Mouse (Mus musculus): ENCODE data around the gene Orm2. TPM values are rescaled to one million over a fixed set of nuclear protein-coding genes. Genes with fewer than 3 reads are reported as not detected.

The Orm2 gene
- polyA plus RNA-seq, 1 experiment from 2014 or later, result not detected

DNA sequence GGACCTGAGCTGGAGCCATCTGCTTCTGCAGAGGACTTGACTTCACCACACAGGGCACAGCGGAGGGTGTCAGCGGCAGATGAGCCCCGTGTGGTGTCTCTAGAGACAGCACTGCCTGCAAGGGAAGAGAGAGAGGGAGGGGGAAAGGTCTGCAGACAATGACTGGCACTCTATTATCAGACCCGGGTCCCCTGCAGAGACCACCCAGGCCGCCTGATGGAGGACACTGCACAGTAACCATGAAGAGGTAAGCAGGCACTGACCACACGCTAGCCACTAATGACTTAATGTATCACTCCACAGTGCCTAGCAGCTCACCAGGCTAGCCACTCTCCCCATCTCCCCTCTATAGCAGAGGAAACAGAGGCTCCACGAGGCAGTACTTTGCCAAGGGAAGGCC is 8.6 kb downstream of the Orm2 start:
- H3K4me2 ChIP-seq, result no peak overlapping the region
- H3K9ac ChIP-seq (ENCODE audit: low read depth, low read length), result no peak overlapping the region
- ATAC-seq (replicated peaks; ENCODE audit: low FRiP score) (no peak), DNase-seq (ENCODE audit: low spot score) (no peak)
- no peaks in the 10 kb centered on the region for H3K9me3 ChIP-seq (ENCODE audit: control insufficient read depth, low read length)
- 56% methylated on average over 7 of the region's 7 CpGs for WGBS
- H3K27me3 ChIP-seq (replicated peaks; ENCODE audit: control insufficient read depth, insufficient read depth, low read length), result no peaks in the 10 kb centered on the region
- peaks cover 19% of the 10 kb centered on the region for H3K4me1 ChIP-seq (replicated peaks; ENCODE audit: control insufficient read depth, insufficient read depth, low read length)
- H3K4me3 ChIP-seq (ENCODE audit: low read depth, low read length), result no peak overlapping the region
- H3K27ac ChIP-seq (ENCODE audit: low read depth, low read length), result no peak overlapping the region
- H3K36me3 ChIP-seq (ENCODE audit: control insufficient read depth, insufficient read depth, low read length), result no peaks in the 10 kb centered on the region; the same call in 1 of the 2 replicates

DNA sequence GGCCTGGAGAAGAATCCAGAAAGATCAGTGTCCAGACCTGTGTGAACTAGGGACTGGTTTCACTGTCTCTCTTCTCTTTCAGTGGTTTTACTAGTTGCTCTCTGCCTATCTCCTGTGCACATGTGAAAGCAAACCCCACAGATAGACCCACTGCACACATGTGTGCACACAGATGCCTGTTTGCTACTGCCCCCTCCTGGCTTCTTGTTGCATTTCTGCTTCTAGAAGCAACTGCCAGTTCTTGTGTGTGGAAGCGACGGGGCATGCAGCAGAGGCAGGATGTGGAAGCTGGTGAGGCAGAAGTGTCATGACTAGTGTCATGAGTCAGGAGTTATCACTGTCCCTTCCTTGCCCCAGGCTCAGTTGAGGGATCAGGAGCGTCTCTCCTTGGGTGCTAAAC is 9.6 kb downstream of the Orm2 start:
- Histone ChIP-seq H3K27me3 (replicated peaks; ENCODE audit: control insufficient read depth, insufficient read depth, low read length) (no peaks in the 10 kb centered on the region), H3K9ac (ENCODE audit: low read depth, low read length) (no peak overlapping the region), H3K27ac (ENCODE audit: low read depth, low read length) (no peak overlapping the region), H3K4me1 (replicated peaks; ENCODE audit: control insufficient read depth, insufficient read depth, low read length) (peaks cover 19% of the 10 kb centered on the region), H3K4me2 (no peak overlapping the region), H3K36me3 (ENCODE audit: control insufficient read depth, insufficient read depth, low read length) (no peaks in the 10 kb centered on the region; the same call in 1 of the 2 replicates), H3K4me3 (ENCODE audit: low read depth, low read length) (no peak overlapping the region), H3K9me3 (ENCODE audit: control insufficient read depth, low read length) (no peaks in the 10 kb centered on the region)
- WGBS, result 52% methylated on average over 3 of the region's 3 CpGs
- DNase-seq (ENCODE audit: low spot score) (no peak), ATAC-seq (replicated peaks; ENCODE audit: low FRiP score) (peak; percentile 19; the same call in 1 of the 2 replicates)

- H3K4me2 ChIP-seq, result peak overlapping the region; percentile 12
- no peak overlapping the region for H3K4me3 ChIP-seq (ENCODE audit: low read depth, low read length)
- peak overlapping the region; percentile 91 for H3K27ac ChIP-seq (ENCODE audit: low read depth, low read length)
- H3K9me3 ChIP-seq (ENCODE audit: control insufficient read depth, low read length), result no peaks in the 10 kb centered on the region
- ATAC-seq (replicated peaks; ENCODE audit: low FRiP score) (peak; percentile 74), DNase-seq (ENCODE audit: low spot score) (no peak)
- H3K36me3 ChIP-seq (ENCODE audit: control insufficient read depth, insufficient read depth, low read length), result peaks cover 2% of the 10 kb centered on the region; the same call in 1 of the 2 replicates
- no peaks in the 10 kb centered on the region for H3K27me3 ChIP-seq (replicated peaks; ENCODE audit: control insufficient read depth, insufficient read depth, low read length)
- H3K9ac ChIP-seq (ENCODE audit: low read depth, low read length), result 0 out of 2 replicates have a peak overlapping the region, but pooled peaks have one; percentile 20
- peaks cover 19% of the 10 kb centered on the region for H3K4me1 ChIP-seq (replicated peaks; ENCODE audit: control insufficient read depth, insufficient read depth, low read length)
- WGBS, result 75% methylated on average over 8 of the region's 8 CpGs
Measured at GRCm38 (mm10) chr4:63373404-63373803, 11.2 kb downstream of the Orm2 start.

GRCm38 (mm10) chr4:63374331-63374730 is 12.1 kb downstream of the Orm2 start:
- Histone ChIP-seq H3K4me1 (replicated peaks; ENCODE audit: control insufficient read depth, insufficient read depth, low read length) (peaks cover 19% of the 10 kb centered on the region), H3K36me3 (ENCODE audit: control insufficient read depth, insufficient read depth, low read length) (peaks cover 5% of the 10 kb centered on the region; the same call in 1 of the 2 replicates), H3K27me3 (replicated peaks; ENCODE audit: control insufficient read depth, insufficient read depth, low read length) (no peaks in the 10 kb centered on the region), H3K4me2 (peak overlapping the region; percentile 35), H3K4me3 (ENCODE audit: low read depth, low read length) (no peak overlapping the region), H3K9me3 (ENCODE audit: control insufficient read depth, low read length) (no peaks in the 10 kb centered on the region), H3K27ac (ENCODE audit: low read depth, low read length) (peak overlapping the region; percentile 97), H3K9ac (ENCODE audit: low read depth, low read length) (no peak overlapping the region; the same call in 1 of the 2 replicates)
- DNase-seq (ENCODE audit: low spot score) (peak; percentile 43), ATAC-seq (replicated peaks; ENCODE audit: low FRiP score) (peak; percentile 90)
- 46% methylated on average over 12 of the region's 12 CpGs for WGBS

GRCm38 (mm10) chr4:63375367-63375766 is 13.1 kb downstream of the Orm2 start:
- Histone ChIP-seq H3K27ac (ENCODE audit: low read depth, low read length) (peak overlapping the region; percentile 97), H3K4me3 (ENCODE audit: low read depth, low read length) (no peak overlapping the region), H3K9ac (ENCODE audit: low read depth, low read length) (peak overlapping the region; percentile 59), H3K9me3 (ENCODE audit: control insufficient read depth, low read length) (no peaks in the 10 kb centered on the region), H3K27me3 (replicated peaks; ENCODE audit: control insufficient read depth, insufficient read depth, low read length) (no peaks in the 10 kb centered on the region), H3K4me2 (no peak overlapping the region), H3K4me1 (replicated peaks; ENCODE audit: control insufficient read depth, insufficient read depth, low read length) (peaks cover 19% of the 10 kb centered on the region), H3K36me3 (ENCODE audit: control insufficient read depth, insufficient read depth, low read length) (peaks cover 5% of the 10 kb centered on the region; the same call in 1 of the 2 replicates)
- DNase-seq (ENCODE audit: low spot score), result no peak
- WGBS, result 94% methylated on average over 1 of the region's 1 CpGs
- ATAC-seq (replicated peaks; ENCODE audit: low FRiP score), result no peak

DNA sequence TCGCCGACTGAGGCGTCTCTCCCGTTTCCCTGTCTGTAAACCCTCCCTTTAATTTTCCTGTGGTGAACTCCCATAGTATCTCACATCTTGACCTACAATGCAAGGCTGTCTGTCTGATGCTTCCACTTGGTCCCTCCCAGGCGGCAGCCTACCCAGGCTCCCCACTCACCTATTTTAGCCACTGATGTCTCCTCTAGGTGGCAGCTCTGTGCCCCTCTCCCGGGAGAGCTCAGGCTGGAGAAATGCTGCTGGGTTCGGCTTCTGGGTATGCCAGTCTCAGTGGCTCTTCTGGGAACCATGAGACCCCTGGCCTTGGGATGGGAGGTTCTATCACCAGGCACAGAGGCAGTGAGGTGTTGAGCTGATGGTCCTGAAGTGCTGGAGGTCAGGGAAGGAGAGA is 15.2 kb downstream of the Orm2 start:
- H3K27ac ChIP-seq (ENCODE audit: low read depth, low read length), result no peak overlapping the region
- DNase-seq (ENCODE audit: low spot score) (no peak), ATAC-seq (replicated peaks; ENCODE audit: low FRiP score) (no peak)
- H3K9me3 ChIP-seq (ENCODE audit: control insufficient read depth, low read length), result no peaks in the 10 kb centered on the region
- H3K36me3 ChIP-seq (ENCODE audit: control insufficient read depth, insufficient read depth, low read length), result peaks cover 14% of the 10 kb centered on the region
- no peak overlapping the region for H3K4me3 ChIP-seq (ENCODE audit: low read depth, low read length)
- H3K4me1 ChIP-seq (replicated peaks; ENCODE audit: control insufficient read depth, insufficient read depth, low read length), result peaks cover 20% of the 10 kb centered on the region
- no peak overlapping the region for H3K9ac ChIP-seq (ENCODE audit: low read depth, low read length)
- 75% methylated on average over 7 of the region's 7 CpGs for WGBS
- no peak overlapping the region for H3K4me2 ChIP-seq
- no peaks in the 10 kb centered on the region for H3K27me3 ChIP-seq (replicated peaks; ENCODE audit: control insufficient read depth, insufficient read depth, low read length)

GRCm38 (mm10) chr4:63382676-63383369 is 20.6 kb downstream of the Orm2 start:
- H3K4me2 ChIP-seq, result peak overlapping the region; percentile 27
- no peak for DNase-seq (ENCODE audit: low spot score)

GRCm38 (mm10) chr4:63383474-63383873 is 21.2 kb downstream of the Orm2 start:
- H3K4me2 ChIP-seq, result no peak overlapping the region
- H3K36me3 ChIP-seq (ENCODE audit: control insufficient read depth, insufficient read depth, low read length), result peaks cover 16% of the 10 kb centered on the region
- H3K9ac ChIP-seq (ENCODE audit: low read depth, low read length), result peak overlapping the region; percentile 36; the same call in 1 of the 2 replicates
- H3K27me3 ChIP-seq (replicated peaks; ENCODE audit: control insufficient read depth, insufficient read depth, low read length), result no peaks in the 10 kb centered on the region
- DNase-seq (ENCODE audit: low spot score) (no peak), ATAC-seq (replicated peaks; ENCODE audit: low FRiP score) (peak; percentile 19; the same call in 1 of the 2 replicates)
- no peak overlapping the region for H3K4me3 ChIP-seq (ENCODE audit: low read depth, low read length)
- peaks cover 17% of the 10 kb centered on the region for H3K4me1 ChIP-seq (replicated peaks; ENCODE audit: control insufficient read depth, insufficient read depth, low read length)
- peak overlapping the region; percentile 82 for H3K27ac ChIP-seq (ENCODE audit: low read depth, low read length)
- WGBS, result 81% methylated on average over 12 of the region's 12 CpGs
- H3K9me3 ChIP-seq (ENCODE audit: control insufficient read depth, low read length), result no peaks in the 10 kb centered on the region

More at GRCm38 (mm10) chr4:63382676-63383369, 20.6 kb downstream of the Orm2 start:
- WGBS, result 68% methylated on average over 4 of the region's 4 CpGs
- Histone ChIP-seq H3K27ac (ENCODE audit: low read depth, low read length) (peak overlapping the region; percentile 82), H3K9ac (ENCODE audit: low read depth, low read length) (peak overlapping the region; percentile 36), H3K9me3 (ENCODE audit: control insufficient read depth, low read length) (no peaks in the 10 kb centered on the region), H3K4me3 (ENCODE audit: low read depth, low read length) (no peak overlapping the region), H3K27me3 (replicated peaks; ENCODE audit: control insufficient read depth, insufficient read depth, low read length) (no peaks in the 10 kb centered on the region), H3K4me1 (replicated peaks; ENCODE audit: control insufficient read depth, insufficient read depth, low read length) (peaks cover 17% of the 10 kb centered on the region), H3K36me3 (ENCODE audit: control insufficient read depth, insufficient read depth, low read length) (peaks cover 16% of the 10 kb centered on the region)
- ATAC-seq (replicated peaks; ENCODE audit: low FRiP score), result peak; percentile 77

- H3K9ac ChIP-seq (ENCODE audit: low read depth, low read length), result no peak overlapping the region
Measured at GRCm38 (mm10) chr4:63384262-63384661, 22.0 kb downstream of the Orm2 start.

More at GRCm38 (mm10) chr4:63384262-63384661, 22.0 kb downstream of the Orm2 start:
- peak; percentile 37; the same call in 1 of the 2 replicates for ATAC-seq (replicated peaks; ENCODE audit: low FRiP score)
- Histone ChIP-seq H3K4me3 (ENCODE audit: low read depth, low read length) (no peak overlapping the region), H3K27ac (ENCODE audit: low read depth, low read length) (no peak overlapping the region), H3K36me3 (ENCODE audit: control insufficient read depth, insufficient read depth, low read length) (peaks cover 13% of the 10 kb centered on the region), H3K4me1 (replicated peaks; ENCODE audit: control insufficient read depth, insufficient read depth, low read length) (peaks cover 17% of the 10 kb centered on the region), H3K4me2 (no peak overlapping the region), H3K9me3 (ENCODE audit: control insufficient read depth, low read length) (no peaks in the 10 kb centered on the region), H3K27me3 (replicated peaks; ENCODE audit: control insufficient read depth, insufficient read depth, low read length) (no peaks in the 10 kb centered on the region)
- 79% methylated on average over 4 of the region's 4 CpGs for WGBS
- DNase-seq (ENCODE audit: low spot score), result no peak
